9 mouse cellular contexts compared by ENCODE assay signal in the genomic region with DNA sequence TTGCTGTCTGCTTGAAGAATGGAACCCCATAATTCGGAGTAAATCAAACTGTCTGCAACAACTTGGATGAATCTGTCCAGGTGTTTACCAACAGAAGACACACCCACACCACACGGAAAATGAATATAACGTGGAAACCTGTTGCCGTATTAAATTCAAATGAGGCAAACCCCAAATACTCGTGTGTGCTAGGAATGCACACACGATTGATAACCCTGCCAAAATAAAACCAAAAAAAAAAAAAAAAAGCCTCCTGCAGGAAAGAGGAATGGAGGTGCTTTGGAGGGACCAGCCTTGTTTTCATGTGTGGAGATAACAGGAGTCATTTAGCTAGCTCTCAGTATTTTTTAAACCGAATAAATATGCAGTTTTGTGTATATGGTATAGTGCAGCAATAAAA. TPM values are rescaled to one million over a fixed set of nuclear protein-coding genes. Genes with fewer than 3 reads are reported as not detected.
A peak's percentile ranks its signal among the peaks of the same experiment; 100 is the strongest.
DNase-seq lines count a peak whose midpoint lies in the region; ATAC-seq and TF ChIP-seq lines count a peak whose summit lies in the region.
"Had no signal": no experiment of that assay in that cellular context is flagged by ENCODE, and none has a peak within 500 bp of the region (broad histone marks: within the 10 kb centered on the region; RNA-seq: fewer than 3 reads in every experiment).

No protein-coding gene starts in this region.

- peaks cover under 1% of the 10 kb centered on the region; the same call in 1 of the 2 replicates for H3K9me3 ChIP-seq in kidney, embryonic 15.5 days (replicated peaks)
- H3K9me3 ChIP-seq in embryonic facial prominence, embryonic 10.5 days: peaks cover 18% of the 10 kb centered on the region; the same call in 1 of the 2 replicates
- H3K9me3 ChIP-seq in hindbrain, postnatal 0 days (ENCODE audit: low read length): no peaks in the 10 kb centered on the region
- no peaks in the 10 kb centered on the region for H3K9me3 ChIP-seq in midbrain, embryonic 14.5 days (ENCODE audit: control insufficient read depth, low read length)

- no peaks in the 10 kb centered on the region for H3K27me3 ChIP-seq in kidney, embryonic 15.5 days
- no peaks in the 10 kb centered on the region for H3K27me3 ChIP-seq in embryonic facial prominence, embryonic 10.5 days (replicated peaks; ENCODE audit: low read depth, poor library complexity, severe bottlenecking)
- H3K27me3 ChIP-seq in hindbrain, postnatal 0 days (ENCODE audit: insufficient read depth, low read length): no peaks in the 10 kb centered on the region
- no peaks in the 10 kb centered on the region for H3K27me3 ChIP-seq in midbrain, embryonic 14.5 days (ENCODE audit: control insufficient read depth, insufficient read depth, low read length)

- TF ChIP-seq CTCF in hindbrain, postnatal 0 days (IDR thresholded peaks at IDR 0.05; ENCODE audit: low read depth): no peak

- H3K4me3 ChIP-seq in kidney, embryonic 15.5 days (replicated peaks): peak overlapping the region; percentile 96
- H3K4me3 ChIP-seq in embryonic facial prominence, embryonic 10.5 days: peak overlapping the region; percentile 96
- H3K4me3 ChIP-seq in hindbrain, postnatal 0 days (ENCODE audit: low read length): peak overlapping the region; percentile 90
- peak overlapping the region; percentile 84 for H3K4me3 ChIP-seq in midbrain, embryonic 14.5 days (replicated peaks; ENCODE audit: low read depth, low read length)

- H3K4me2 ChIP-seq in kidney, embryonic 15.5 days: peak overlapping the region; percentile 74
- H3K4me2 ChIP-seq in hindbrain, postnatal 0 days (ENCODE audit: low read depth, low read length): peak overlapping the region; percentile 59
- peak overlapping the region; percentile 62 for H3K4me2 ChIP-seq in midbrain, embryonic 14.5 days (ENCODE audit: low read length)

- H3K36me3 ChIP-seq in kidney, embryonic 15.5 days: peaks cover 42% of the 10 kb centered on the region
- peaks cover 59% of the 10 kb centered on the region for H3K36me3 ChIP-seq in embryonic facial prominence, embryonic 10.5 days (replicated peaks)
- no peaks in the 10 kb centered on the region for H3K36me3 ChIP-seq in hindbrain, postnatal 0 days (ENCODE audit: insufficient read depth, low read length)
- peaks cover 7% of the 10 kb centered on the region; the same call in 1 of the 2 replicates for H3K36me3 ChIP-seq in midbrain, embryonic 14.5 days (ENCODE audit: control insufficient read depth, insufficient read depth, low read length)

- intact Hi-C loops in gastrocnemius, postnatal 36 days (cut with DNase I): loop anchor here (10.0 kb wide), 1 partner anchor 250 kb away; the partner anchor contains the start of gene Mxd4

- H3K9ac ChIP-seq in kidney, embryonic 15.5 days: peak overlapping the region; percentile 85; the same call in 1 of the 2 replicates
- H3K9ac ChIP-seq in hindbrain, postnatal 0 days (replicated peaks; ENCODE audit: low read length): peak overlapping the region; percentile 93; the same call in 1 of the 2 replicates
- H3K9ac ChIP-seq in midbrain, embryonic 14.5 days (replicated peaks; ENCODE audit: low read length): peak overlapping the region; percentile 70; the same call in 1 of the 2 replicates

- DNase-seq in kidney, adult 11 months: no peak
- no peak for DNase-seq in embryonic facial prominence, embryonic 10.5 days (ENCODE audit: low spot score)
- no peak for DNase-seq in hindbrain, postnatal 0 days (ENCODE audit: low spot score)
- DNase-seq in midbrain, embryonic 14.5 days: no peak
- DNase-seq in gastrocnemius, postnatal 36 days: no peak
- DNase-seq in gastrocnemius, adult 8-10 months (ENCODE audit: low spot score in 2 of 2): no peak
- DNase-seq in spleen, postnatal 36 days (ENCODE audit: low spot score in 2 of 2): no peak
- DNase-seq: right cerebral cortex, postnatal 25 days had no signal

- WGBS in kidney, embryonic 15.5 days: 73% methylated on average over 7 of the region's 7 CpGs
- 86% methylated on average over 7 of the region's 7 CpGs for WGBS in embryonic facial prominence, embryonic 10.5 days
- 77% methylated on average over 7 of the region's 7 CpGs for WGBS in hindbrain, postnatal 0 days
- 84% methylated on average over 7 of the region's 7 CpGs for WGBS in midbrain, embryonic 14.5 days

- no peak overlapping the region for H3K27ac ChIP-seq in kidney, embryonic 15.5 days
- H3K27ac ChIP-seq in embryonic facial prominence, embryonic 10.5 days (replicated peaks): no peak overlapping the region
- no peak overlapping the region for H3K27ac ChIP-seq in hindbrain, postnatal 0 days
- H3K27ac ChIP-seq in midbrain, embryonic 14.5 days (replicated peaks; ENCODE audit: low read depth, low read length): no peak overlapping the region

- ATAC-seq in kidney, embryonic 15.5 days (replicated peaks; ENCODE audit: low FRiP score): no peak
- ATAC-seq in hindbrain, postnatal 0 days: no peak
- no peak for ATAC-seq in midbrain, embryonic 14.5 days (ENCODE audit: low FRiP score, low TSS enrichment)

- peaks cover 25% of the 10 kb centered on the region for H3K4me1 ChIP-seq in kidney, embryonic 15.5 days
- peaks cover 25% of the 10 kb centered on the region for H3K4me1 ChIP-seq in embryonic facial prominence, embryonic 10.5 days
- H3K4me1 ChIP-seq in hindbrain, postnatal 0 days (ENCODE audit: insufficient read depth, low read length): peaks cover 6% of the 10 kb centered on the region; the same call in 1 of the 2 replicates
- H3K4me1 ChIP-seq in midbrain, embryonic 14.5 days (ENCODE audit: control insufficient read depth, insufficient read depth, low read length): peaks cover 24% of the 10 kb centered on the region

RNA-seq across cellular contexts. Expression of gene Nelfa, which starts 1.3 kb away (rescaled TPM):
- 62.3 and 64.1 TPM in 2 replicates for polyA plus RNA-seq in kidney, embryonic 15.5 days (2015; fragmentation: Nextera tagmentation; extraction: Ambion mirVana)
- 87.5 and 89.2 TPM in 2 replicates for polyA plus RNA-seq in embryonic facial prominence, embryonic 10.5 days (2016; fragmentation: Nextera tagmentation; extraction: Ambion mirVana)
- 31.2 and 36.2 TPM in 2 replicates for total RNA-seq in hindbrain, postnatal 0 days (2014; rRNA removed)
- 29.4 and 29.6 TPM in 2 replicates for polyA plus RNA-seq in hindbrain, postnatal 0 days (2015; fragmentation: Nextera tagmentation; extraction: Ambion mirVana)
- 37.6 and 41.4 TPM in 2 replicates for polyA plus RNA-seq in midbrain, embryonic 14.5 days (2014; fragmentation: Nextera tagmentation; extraction: Ambion mirVana)
- 1 to 10 TPM; 6.1 to 6.6 TPM for total RNA-seq in gastrocnemius, postnatal 36 days (2021)
- 1 to 10 TPM; 5.7 to 7.0 (median 6.4) TPM for total RNA-seq in gastrocnemius, adult 8-10 months (2022)

RNA-seq across cellular contexts. Expression of gene Gm1673, which starts 48.4 kb away (rescaled TPM):
- 105 TPM in 2 replicates for polyA plus RNA-seq in kidney, embryonic 15.5 days (2015; fragmentation: Nextera tagmentation; extraction: Ambion mirVana)
- 211 and 214 TPM in 2 replicates for polyA plus RNA-seq in embryonic facial prominence, embryonic 10.5 days (2016; fragmentation: Nextera tagmentation; extraction: Ambion mirVana)
- total RNA-seq in hindbrain, postnatal 0 days (2014; rRNA removed): 626 and 692 TPM in 2 replicates
- polyA plus RNA-seq in hindbrain, postnatal 0 days (2015; fragmentation: Nextera tagmentation; extraction: Ambion mirVana): 695 and 703 TPM in 2 replicates
- 456 and 786 TPM in 2 replicates for polyA plus RNA-seq in midbrain, embryonic 14.5 days (2014; fragmentation: Nextera tagmentation; extraction: Ambion mirVana)
- not detected for total RNA-seq in gastrocnemius, postnatal 36 days (2021)
- total RNA-seq in gastrocnemius, adult 8-10 months (2022): not detected
